Mouse (Mus musculus): ENCODE data around the gene Dnaic1. TPM values are rescaled to one million over a fixed set of nuclear protein-coding genes. Genes with fewer than 3 reads are reported as not detected.

The Dnaic1 gene
- polyA plus RNA-seq, 1 experiment from 2014 or later: 3.7 TPM

DNA sequence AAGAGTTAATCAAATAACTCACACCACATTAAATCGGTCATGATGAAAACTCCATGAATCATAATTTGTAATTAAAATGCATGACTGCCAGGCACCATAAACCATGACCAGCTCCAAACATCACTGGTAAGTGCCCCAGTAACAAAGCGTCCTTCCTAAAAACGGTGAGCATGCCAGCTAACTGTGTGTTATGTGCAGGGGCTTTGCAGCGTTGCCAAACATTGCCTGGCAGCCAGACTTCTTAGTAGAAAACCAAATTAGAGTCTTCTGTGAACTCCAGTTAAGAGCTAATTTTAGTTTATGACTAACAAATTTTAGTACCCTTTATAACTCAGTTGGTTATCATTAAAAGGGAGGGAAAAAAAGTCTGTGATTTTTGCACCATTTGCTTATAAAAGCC lies 3.9 kb downstream of the Dnaic1 start:
- H3K9me3 ChIP-seq: no peaks in the 10 kb centered on the region
- H3K4me3 ChIP-seq (replicated peaks): no peak overlapping the region
- ATAC-seq (ENCODE audit: insufficient read depth, low FRiP score, low read depth): no peak
- no peak overlapping the region for H3K27ac ChIP-seq
- peaks cover 3% of the 10 kb centered on the region; the same call in 1 of the 2 replicates for H3K4me1 ChIP-seq
- no peak overlapping the region for H3K9ac ChIP-seq
- WGBS: 64% methylated on average over 4 of the region's 4 CpGs
- H3K27me3 ChIP-seq (replicated peaks): no peaks in the 10 kb centered on the region
- H3K4me2 ChIP-seq: no peak overlapping the region
- no peaks in the 10 kb centered on the region for H3K36me3 ChIP-seq

DNA sequence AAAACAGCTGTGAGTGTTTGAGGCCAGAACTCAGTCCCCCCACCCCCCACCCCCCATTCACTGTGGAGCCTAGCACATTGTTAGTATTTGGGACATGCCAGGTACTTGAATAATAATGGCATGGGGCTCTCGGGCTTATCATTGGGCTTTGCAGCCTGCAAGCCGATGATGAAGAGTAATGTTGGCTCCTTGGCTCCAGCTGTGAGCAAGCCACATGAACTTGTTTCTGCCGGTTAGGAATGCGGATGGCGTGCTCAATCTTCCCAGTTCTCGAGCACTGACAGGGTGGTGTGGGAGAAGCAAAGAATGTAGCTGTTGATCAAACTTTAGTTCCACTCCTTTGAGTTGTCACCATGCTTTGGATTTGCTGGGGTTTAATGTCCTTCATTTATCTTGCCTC lies 6.3 kb downstream of the Dnaic1 start:
- Histone ChIP-seq H3K4me3 (replicated peaks) (no peak overlapping the region), H3K27me3 (replicated peaks) (no peaks in the 10 kb centered on the region), H3K4me1 (0 out of 2 replicates have a peak, but pooled peaks cover 3% of the 10 kb centered on the region), H3K36me3 (no peaks in the 10 kb centered on the region), H3K27ac (no peak overlapping the region), H3K4me2 (no peak overlapping the region), H3K9me3 (no peaks in the 10 kb centered on the region), H3K9ac (no peak overlapping the region)
- WGBS: 26% methylated on average over 6 of the region's 6 CpGs
- no peak for ATAC-seq (ENCODE audit: insufficient read depth, low FRiP score, low read depth)

DNA sequence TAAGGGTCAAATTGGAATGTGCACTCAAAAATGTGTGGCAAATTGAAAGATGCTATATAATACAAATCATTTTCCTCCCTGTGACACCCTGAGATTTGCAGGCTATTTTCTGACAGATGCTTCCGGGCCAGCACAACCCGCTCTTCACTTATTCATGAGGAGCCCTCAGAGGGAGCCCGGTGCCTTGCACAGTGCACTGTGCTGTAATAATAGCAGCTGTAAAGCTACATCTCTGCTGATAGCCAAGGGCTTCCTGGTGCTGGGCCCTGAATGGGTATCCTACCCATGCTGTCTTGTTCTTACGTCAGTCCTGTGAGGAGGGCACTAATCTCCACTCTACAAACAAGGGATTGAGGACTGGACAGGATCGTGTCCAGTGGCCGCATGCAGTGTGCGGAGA lies 13.8 kb downstream of the Dnaic1 start:
- 80% methylated on average over 7 of the region's 7 CpGs for WGBS

DNA sequence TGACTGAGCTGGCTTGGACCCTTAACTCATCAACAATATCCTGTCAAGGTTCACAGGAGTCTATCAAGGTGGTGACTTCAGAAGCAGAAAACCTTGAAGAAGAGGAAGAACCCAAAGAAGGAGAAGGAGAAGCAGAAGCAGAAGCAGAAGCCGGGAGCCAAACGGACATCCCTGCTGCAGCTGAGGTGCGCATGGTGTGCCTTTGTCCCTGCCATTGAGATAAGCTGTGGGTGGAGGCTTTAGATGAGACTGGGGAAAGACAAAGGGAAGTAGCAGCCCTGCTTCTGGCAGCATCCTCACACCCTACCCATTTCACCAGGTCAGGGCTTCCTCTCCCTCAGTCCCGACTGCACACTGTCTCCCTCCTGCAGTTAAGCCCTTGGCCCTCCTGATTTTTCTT lies 33.2 kb downstream of the Dnaic1 start:
- H3K27me3 ChIP-seq (replicated peaks): 0 out of 2 replicates have a peak, but pooled peaks cover 5% of the 10 kb centered on the region
- no peak for ATAC-seq (ENCODE audit: insufficient read depth, low FRiP score, low read depth)
- WGBS: 57% methylated on average over 4 of the region's 4 CpGs
- no peaks in the 10 kb centered on the region for H3K9me3 ChIP-seq
- no peak overlapping the region for H3K4me3 ChIP-seq (replicated peaks)
- no peak overlapping the region for H3K9ac ChIP-seq
- H3K4me1 ChIP-seq: no peaks in the 10 kb centered on the region
- no peak overlapping the region for H3K27ac ChIP-seq
- no peaks in the 10 kb centered on the region for H3K36me3 ChIP-seq
- no peak overlapping the region for H3K4me2 ChIP-seq

More for the DNA sequence above, 13.8 kb downstream of the Dnaic1 start:
- H3K27ac ChIP-seq: no peak overlapping the region
- no peak overlapping the region for H3K9ac ChIP-seq
- H3K4me3 ChIP-seq (replicated peaks): no peak overlapping the region
- no peaks in the 10 kb centered on the region for H3K9me3 ChIP-seq
- no peaks in the 10 kb centered on the region for H3K27me3 ChIP-seq (replicated peaks)
- no peak for ATAC-seq (ENCODE audit: insufficient read depth, low FRiP score, low read depth)
- H3K36me3 ChIP-seq: no peaks in the 10 kb centered on the region
- H3K4me2 ChIP-seq: no peak overlapping the region
- no peaks in the 10 kb centered on the region for H3K4me1 ChIP-seq

DNA sequence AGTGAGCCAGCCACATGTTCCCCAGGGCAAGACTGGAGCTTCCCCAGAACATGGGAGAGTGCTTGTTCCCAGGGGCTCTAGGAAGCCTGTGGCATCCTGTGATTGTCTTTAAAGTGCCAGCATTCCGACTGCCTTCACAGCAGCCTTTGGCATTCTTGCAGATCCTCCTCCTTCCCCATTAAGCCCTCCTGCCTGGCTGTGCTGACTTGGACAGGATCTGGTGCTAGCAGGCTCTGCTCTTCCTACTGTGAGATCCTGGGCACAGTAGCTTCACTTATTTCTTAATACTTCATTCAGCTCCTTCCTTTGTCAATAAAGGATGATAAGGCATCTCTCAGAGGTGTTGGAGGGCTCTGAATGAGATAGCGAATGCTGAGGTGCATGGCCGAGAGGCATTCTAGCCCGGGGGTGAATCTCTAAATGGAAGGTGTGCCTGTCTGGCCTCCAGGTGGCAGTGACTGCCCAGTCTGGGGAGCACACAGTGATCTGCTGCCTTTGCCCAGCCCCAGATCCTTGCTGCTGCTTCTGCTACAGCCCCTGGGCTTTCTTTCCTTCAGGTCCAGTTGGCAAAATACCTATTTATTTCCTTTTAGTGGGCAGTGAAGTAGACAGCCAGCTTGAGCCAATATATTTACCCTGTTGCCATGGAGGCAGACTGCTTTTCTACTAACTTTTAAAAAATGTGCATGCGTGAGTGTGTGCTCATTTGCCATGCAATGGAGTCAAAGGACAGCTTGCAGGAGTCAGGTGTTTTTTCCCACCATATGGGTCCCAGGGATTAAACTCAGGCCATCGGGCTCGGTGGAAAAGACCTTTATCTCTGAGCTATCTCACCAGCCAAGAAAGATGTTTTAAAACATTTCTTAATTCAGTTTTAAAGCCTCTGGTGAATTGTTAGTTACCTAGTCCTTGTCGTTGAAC lies 35.2 kb downstream of the Dnaic1 start:
- 47% methylated on average over 8 of the region's 8 CpGs for WGBS
- Histone ChIP-seq H3K4me2 (no peak overlapping the region), H3K27ac (no peak overlapping the region), H3K27me3 (replicated peaks) (0 out of 2 replicates have a peak, but pooled peaks cover 5% of the 10 kb centered on the region), H3K9ac (no peak overlapping the region), H3K9me3 (no peaks in the 10 kb centered on the region), H3K4me1 (no peaks in the 10 kb centered on the region), H3K36me3 (no peaks in the 10 kb centered on the region), H3K4me3 (replicated peaks) (no peak overlapping the region)
- ATAC-seq (ENCODE audit: insufficient read depth, low FRiP score, low read depth): no peak

DNA sequence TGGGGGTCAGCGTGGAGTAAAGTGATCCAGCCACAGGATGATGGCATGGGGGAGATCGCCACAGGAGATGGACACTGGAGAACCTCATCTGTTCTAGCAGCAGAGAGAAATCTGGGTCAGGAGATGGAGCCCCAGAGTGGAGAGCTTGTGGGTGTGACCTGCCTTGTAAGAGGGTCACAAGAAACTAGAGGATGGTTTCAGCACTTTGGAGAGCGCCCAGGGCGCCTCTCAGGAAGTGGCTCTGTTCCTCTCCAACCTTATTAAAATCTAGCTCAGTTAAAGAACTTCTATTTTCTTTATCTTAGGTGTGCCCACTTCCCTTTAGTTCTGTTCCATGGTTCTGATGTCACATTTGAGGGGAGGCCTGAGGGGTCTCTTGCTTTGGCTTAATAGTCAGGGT lies 37.2 kb downstream of the Dnaic1 start:
- H3K27ac ChIP-seq: no peak overlapping the region
- H3K27me3 ChIP-seq (replicated peaks): 0 out of 2 replicates have a peak, but pooled peaks cover 5% of the 10 kb centered on the region
- no peaks in the 10 kb centered on the region for H3K36me3 ChIP-seq
- WGBS: 38% methylated on average over 4 of the region's 4 CpGs
- H3K4me2 ChIP-seq: no peak overlapping the region
- ATAC-seq (ENCODE audit: insufficient read depth, low FRiP score, low read depth): no peak
- no peaks in the 10 kb centered on the region for H3K4me1 ChIP-seq
- H3K4me3 ChIP-seq (replicated peaks): no peak overlapping the region
- H3K9ac ChIP-seq: no peak overlapping the region
- no peaks in the 10 kb centered on the region for H3K9me3 ChIP-seq

DNA sequence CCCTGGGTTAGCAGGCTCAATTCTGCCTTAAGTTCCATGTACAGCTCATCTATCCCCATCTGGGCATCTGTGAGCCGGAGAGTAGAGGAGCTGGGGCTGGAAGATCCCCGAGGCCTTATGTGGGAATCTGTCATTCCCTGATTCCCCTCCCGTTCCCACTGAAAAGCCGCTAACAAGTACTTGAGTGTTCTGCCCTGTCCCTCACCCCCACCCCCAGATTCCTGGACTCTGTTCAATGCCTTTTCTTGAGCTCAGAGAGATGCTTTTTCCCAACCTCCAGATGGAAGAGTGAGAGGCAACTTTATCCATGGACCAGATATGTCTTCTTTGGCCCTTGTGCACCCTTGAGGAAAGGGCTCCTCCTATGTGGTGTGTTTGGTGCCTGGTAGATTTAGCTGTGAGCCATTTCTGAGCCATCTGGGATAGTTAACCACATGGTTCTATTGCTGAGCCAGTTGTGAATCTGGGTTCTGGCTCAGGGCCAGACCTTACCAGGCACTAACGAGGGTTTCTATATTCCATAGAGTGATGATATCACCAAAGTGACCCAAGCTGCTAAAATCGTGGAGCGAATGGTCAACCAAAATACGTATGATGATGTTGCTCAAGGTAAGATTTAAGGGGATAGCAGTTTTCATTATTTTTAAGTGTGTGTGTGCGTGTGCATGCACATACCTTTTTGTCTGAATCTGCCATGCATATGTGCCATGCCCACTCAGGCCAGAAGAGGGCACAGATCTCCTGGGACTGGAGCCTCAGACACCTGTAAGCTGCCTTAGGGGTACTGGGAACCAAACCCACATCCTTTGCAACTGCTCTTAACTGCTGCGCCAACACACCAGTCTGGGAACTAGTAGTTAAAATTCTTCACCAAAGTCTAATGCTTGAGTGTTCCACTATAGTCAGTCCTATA lies 40.4 kb downstream of the Dnaic1 start:
- ATAC-seq (ENCODE audit: insufficient read depth, low FRiP score, low read depth): no peak
- Histone ChIP-seq H3K9me3 (no peaks in the 10 kb centered on the region), H3K9ac (no peak overlapping the region), H3K4me1 (no peaks in the 10 kb centered on the region), H3K4me2 (no peak overlapping the region), H3K27ac (no peak overlapping the region), H3K36me3 (no peaks in the 10 kb centered on the region), H3K27me3 (replicated peaks) (no peaks in the 10 kb centered on the region), H3K4me3 (replicated peaks) (no peak overlapping the region)
- WGBS: 79% methylated on average over 10 of the region's 10 CpGs

DNA sequence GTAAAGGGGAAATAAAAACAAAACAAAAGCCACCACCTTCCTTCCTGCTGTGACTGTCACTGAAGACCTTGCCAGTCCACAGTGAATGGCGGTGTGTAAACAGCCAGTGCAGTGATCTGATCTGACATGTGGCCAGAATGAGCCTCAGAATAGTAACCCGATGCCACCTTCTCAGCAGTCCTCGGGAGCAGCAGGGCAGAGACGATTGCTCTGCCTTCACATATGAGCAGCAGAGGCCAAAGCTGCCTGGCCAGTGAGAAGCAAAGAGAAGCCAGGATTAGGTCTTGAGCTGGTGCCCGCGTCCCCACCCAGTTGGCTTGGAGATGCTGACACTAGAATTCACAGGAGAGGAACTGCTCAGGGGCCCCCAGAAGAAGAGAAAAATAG lies 41.0 kb downstream of the Dnaic1 start:
- H3K4me3 ChIP-seq (replicated peaks): no peak overlapping the region
- no peaks in the 10 kb centered on the region for H3K4me1 ChIP-seq
- ATAC-seq (ENCODE audit: insufficient read depth, low FRiP score, low read depth): no peak
- WGBS: 45% methylated on average over 6 of the region's 6 CpGs
- H3K4me2 ChIP-seq: no peak overlapping the region
- no peak overlapping the region for H3K9ac ChIP-seq
- H3K36me3 ChIP-seq: no peaks in the 10 kb centered on the region
- H3K9me3 ChIP-seq: no peaks in the 10 kb centered on the region
- no peak overlapping the region for H3K27ac ChIP-seq
- H3K27me3 ChIP-seq (replicated peaks): no peaks in the 10 kb centered on the region

DNA sequence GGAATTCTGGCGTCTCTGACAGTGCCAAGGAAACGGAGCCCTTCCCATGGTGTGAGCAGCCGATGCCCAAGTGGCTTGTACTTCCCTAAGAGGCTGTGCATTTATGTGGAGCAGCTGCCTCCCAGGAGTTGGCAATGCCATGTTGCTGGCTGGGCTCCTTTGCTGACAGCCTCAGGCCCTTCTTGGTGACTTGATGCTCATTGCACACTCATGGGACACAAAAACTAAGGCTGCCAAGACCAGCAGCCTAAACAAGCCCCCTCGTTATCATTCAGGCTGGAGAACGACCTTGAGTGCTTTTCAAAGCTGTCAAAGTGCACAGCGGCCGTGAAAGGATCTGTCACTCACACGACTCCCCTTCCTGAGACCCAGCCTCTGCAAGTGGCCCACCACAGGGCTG lies 42.6 kb downstream of the Dnaic1 start:
- no peaks in the 10 kb centered on the region for H3K4me1 ChIP-seq
- no peak overlapping the region for H3K9ac ChIP-seq
- no peaks in the 10 kb centered on the region for H3K27me3 ChIP-seq (replicated peaks)
- no peak overlapping the region for H3K4me3 ChIP-seq (replicated peaks)
- 53% methylated on average over 8 of the region's 8 CpGs for WGBS
- H3K4me2 ChIP-seq: no peak overlapping the region
- H3K36me3 ChIP-seq: no peaks in the 10 kb centered on the region
- H3K9me3 ChIP-seq: no peaks in the 10 kb centered on the region
- H3K27ac ChIP-seq: no peak overlapping the region
- no peak for ATAC-seq (ENCODE audit: insufficient read depth, low FRiP score, low read depth)

DNA sequence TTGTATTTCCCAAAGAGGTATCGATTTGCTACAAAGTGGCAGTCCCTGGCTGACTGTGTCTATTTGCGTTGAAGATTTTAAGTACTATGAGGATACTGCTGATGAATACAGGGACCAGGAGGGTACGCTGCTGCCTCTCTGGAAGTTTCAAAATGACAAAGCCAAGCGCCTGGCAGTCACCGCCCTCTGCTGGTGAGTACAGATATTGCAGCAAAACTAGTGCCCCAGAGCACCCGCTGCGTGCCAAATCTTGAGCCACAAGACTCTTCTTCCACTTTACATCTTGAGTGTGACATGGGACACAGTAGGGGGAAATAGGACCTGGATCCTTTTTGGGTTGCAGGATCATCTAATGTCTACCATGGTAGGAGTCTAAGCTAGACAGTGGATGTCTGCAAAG lies 44.6 kb downstream of the Dnaic1 start:
- Histone ChIP-seq H3K27ac (no peak overlapping the region), H3K4me2 (no peak overlapping the region), H3K4me1 (no peaks in the 10 kb centered on the region), H3K9ac (no peak overlapping the region), H3K4me3 (replicated peaks) (no peak overlapping the region), H3K36me3 (no peaks in the 10 kb centered on the region), H3K27me3 (replicated peaks) (no peaks in the 10 kb centered on the region), H3K9me3 (no peaks in the 10 kb centered on the region)
- no peak for ATAC-seq (ENCODE audit: insufficient read depth, low FRiP score, low read depth)
- whole genome bisulfite sequencing: 10% methylated on average over 7 of the region's 7 CpGs

DNA sequence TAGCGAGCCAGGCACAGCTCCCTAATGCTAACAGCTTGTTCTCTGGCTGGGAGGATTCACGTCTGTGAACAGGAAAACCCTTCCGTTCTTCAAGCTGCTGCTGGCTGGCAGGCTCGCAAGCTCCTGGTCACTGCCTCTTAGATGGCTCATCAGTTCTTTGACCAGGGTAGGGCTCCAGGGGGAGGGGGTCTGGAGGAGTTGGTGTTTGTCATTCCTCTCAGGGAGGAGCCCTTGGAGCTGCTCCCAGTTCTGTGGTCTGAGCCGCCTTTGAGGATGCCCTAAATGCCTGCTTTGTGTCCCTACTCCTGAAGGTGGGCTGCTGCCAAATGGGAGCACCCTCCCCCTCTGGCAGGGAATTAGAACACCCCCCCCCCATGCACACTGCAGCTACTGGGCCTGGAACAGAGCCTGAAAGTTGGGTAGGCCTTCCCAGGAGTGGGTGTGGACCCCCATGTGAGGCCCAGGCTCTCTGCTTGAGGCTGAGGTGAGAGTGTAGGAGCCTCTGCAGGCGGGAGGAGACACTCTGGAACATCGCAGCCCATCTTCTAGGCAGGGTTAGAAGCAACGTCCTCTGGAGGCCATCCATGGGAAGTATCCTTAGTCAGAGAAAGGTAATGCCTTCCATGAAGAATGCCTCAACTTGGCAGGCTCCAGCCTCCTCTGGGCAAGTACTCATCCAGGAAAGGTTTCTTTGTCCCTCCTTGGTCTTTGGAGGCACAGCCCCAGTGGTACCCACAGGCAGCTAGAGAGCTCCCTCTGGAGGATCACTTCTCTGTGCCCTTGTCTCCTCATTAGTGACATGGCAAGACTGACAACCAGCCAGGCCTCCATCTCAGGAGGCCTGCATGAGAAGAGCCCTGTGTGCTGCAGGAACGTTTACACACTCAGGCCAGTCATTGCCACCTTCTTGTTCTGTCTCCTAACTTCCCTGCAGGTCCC lies 46.4 kb downstream of the Dnaic1 start:
- WGBS: 55% methylated on average over 9 of the region's 9 CpGs
- ATAC-seq (ENCODE audit: insufficient read depth, low FRiP score, low read depth): peak; percentile 47; the same call in 1 of the 2 replicates

More for the DNA sequence above, 46.4 kb downstream of the Dnaic1 start:
- Histone ChIP-seq H3K9ac (no peak overlapping the region), H3K9me3 (no peaks in the 10 kb centered on the region), H3K27me3 (replicated peaks) (no peaks in the 10 kb centered on the region), H3K4me3 (replicated peaks) (no peak overlapping the region), H3K4me2 (no peak overlapping the region), H3K36me3 (no peaks in the 10 kb centered on the region), H3K27ac (no peak overlapping the region), H3K4me1 (no peaks in the 10 kb centered on the region)

Data from stomach, embryonic 15.5 days (tissue).